Mouse (Mus musculus) thymus, postnatal 25 days (tissue): Measurements from ENCODE around the gene Tomm40.

Experiments used
- DNase-seq: peaks from one replicate; pipeline ENCODE4 v3.0.0; 2022

The Tomm40 gene

GRCm38 (mm10) chr7:19744590-19745385 is 29.6 kb upstream of the Tomm40 start:
- no peak for DNase-seq

GRCm38 (mm10) chr7:19743791-19744190 is 28.6 kb upstream of the Tomm40 start:
- no peak for DNase-seq

- DNase-seq = no peak
These were observed 27.2 kb upstream of the Tomm40 start for GRCm38 (mm10) chr7:19742468-19742867.

GRCm38 (mm10) chr7:19741329-19742031 is 26.2 kb upstream of the Tomm40 start:
- DNase-seq = no peak

- no peak for DNase-seq
These were observed 25.0 kb upstream of the Tomm40 start for GRCm38 (mm10) chr7:19740269-19740668.

- DNase-seq = no peak
These were observed 23.5 kb upstream of the Tomm40 start for GRCm38 (mm10) chr7:19738771-19739170.

- no peak for DNase-seq
These were observed 21.3 kb upstream of the Tomm40 start for GRCm38 (mm10) chr7:19736389-19737057.

GRCm38 (mm10) chr7:19734178-19734666 is 19.0 kb upstream of the Tomm40 start:
- DNase-seq = no peak

GRCm38 (mm10) chr7:19726541-19726940 is 11.3 kb upstream of the Tomm40 start:
- no peak for DNase-seq

- no peak for DNase-seq
These were observed 8.9 kb upstream of the Tomm40 start for GRCm38 (mm10) chr7:19724167-19724566.

- no peak for DNase-seq
These were observed 7.5 kb upstream of the Tomm40 start for GRCm38 (mm10) chr7:19722754-19723195.

GRCm38 (mm10) chr7:19719200-19719599 is 4.0 kb upstream of the Tomm40 start:
- DNase-seq = no peak

GRCm38 (mm10) chr7:19718297-19718952 is 3.2 kb upstream of the Tomm40 start:
- no peak for DNase-seq

- no peak for DNase-seq
These were observed 2.1 kb upstream of the Tomm40 start for GRCm38 (mm10) chr7:19717346-19717745.

- DNase-seq = no peak
These were observed 1.6 kb upstream of the Tomm40 start for GRCm38 (mm10) chr7:19716822-19717221.

GRCm38 (mm10) chr7:19716055-19716682 is 931 bp upstream of the Tomm40 start:
- no peak for DNase-seq

- DNase-seq = no peak
These were observed 402 bp downstream of the Tomm40 start for GRCm38 (mm10) chr7:19714836-19715235.

GRCm38 (mm10) chr7:19713598-19713997 is 1.6 kb downstream of the Tomm40 start:
- DNase-seq = no peak

- DNase-seq = peak; percentile 43
These were observed 2.0 kb downstream of the Tomm40 start for GRCm38 (mm10) chr7:19713196-19713595.

- DNase-seq = no peak
These were observed 2.8 kb downstream of the Tomm40 start for GRCm38 (mm10) chr7:19712414-19712813.

GRCm38 (mm10) chr7:19710650-19711049 is 4.6 kb downstream of the Tomm40 start:
- DNase-seq = no peak

- no peak for DNase-seq
These were observed 10.0 kb downstream of the Tomm40 start for GRCm38 (mm10) chr7:19705271-19705670.
